ENCODE assay signal across 7 mouse cellular contexts in genomic region chr4:145517391-145517790, GRCm38 (mm10). TPM values are rescaled to one million over a fixed set of nuclear protein-coding genes. Genes with fewer than 3 reads are reported as not detected.
"Had no signal": no experiment of that assay in that cellular context is flagged by ENCODE, and none has a peak within 500 bp of the region (broad histone marks: within the 10 kb centered on the region; RNA-seq: fewer than 3 reads in every experiment).

No protein-coding gene starts in this region.

RNA-seq across cellular contexts. Expression of gene Zfp990, which starts 6.8 kb away (rescaled TPM):
- total RNA-seq: hindbrain, postnatal 0 days had no signal
- polyA plus RNA-seq: heart, embryonic 14.5 days; heart, embryonic 15.5 days; heart, postnatal 0 days; hindbrain, embryonic 12.5 days; kidney, embryonic 15.5 days; large intestine, adult 2 months had no signal
